Mouse (Mus musculus) T-helper 17 cell (primary cell): ENCODE measurements around the gene Blzf1.

ENCODE experiments used
- in situ Hi-C, 2 experiments: fragments of 300-600 bp; cut with MboI, MseI; formaldehyde crosslinking; loops; 1 replicate in 1 of 2; 2 replicates in 1 of 2; pipeline ENCODE4 v1.15.1; 2025; ENCODE audit warnings: high pct_unique_total_duplicates in 2 of 2

Gene Blzf1

DNA sequence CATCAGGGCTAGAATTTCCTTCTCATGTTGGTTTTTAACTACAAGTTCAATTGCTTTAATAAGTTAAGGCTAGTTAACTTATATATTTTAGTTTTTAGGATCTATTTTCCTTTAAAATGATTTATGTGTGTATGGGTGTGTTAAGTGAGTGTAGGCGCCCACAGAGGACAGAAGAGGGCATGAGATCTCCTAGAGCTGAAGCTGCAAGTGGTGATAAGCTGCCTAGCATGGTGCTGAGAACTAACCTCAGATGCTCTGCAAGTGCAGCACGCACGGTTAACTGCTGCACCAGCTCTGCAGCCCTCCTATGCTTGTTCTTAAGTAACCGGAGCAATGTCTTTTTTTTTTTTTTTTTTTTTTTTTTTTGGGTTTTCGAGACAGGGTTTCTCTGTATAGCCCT, 10.8 kb downstream of the Blzf1 start:
- in situ Hi-C loops, result no loop called here

DNA sequence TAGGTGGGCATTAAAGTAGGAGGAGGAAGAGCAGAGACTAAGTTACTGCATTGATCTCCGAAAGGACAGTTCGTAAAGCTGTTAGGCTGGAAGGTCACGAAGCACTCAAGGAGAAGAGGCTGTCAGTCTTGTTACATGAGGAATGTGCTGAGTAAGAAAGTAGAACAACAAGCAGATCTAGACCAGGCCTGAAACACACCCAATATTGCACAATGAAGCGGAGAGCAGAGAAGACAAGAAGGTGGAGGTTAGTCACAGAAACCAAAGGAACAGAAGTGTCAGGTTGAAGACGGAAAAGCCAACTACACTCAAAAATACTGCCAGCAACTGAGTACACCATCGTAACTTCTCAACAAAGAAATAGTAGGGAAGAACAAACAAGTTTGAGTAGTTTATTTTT, 13.2 kb downstream of the Blzf1 start:
- in situ Hi-C loops, result no loop called here

GRCm38 (mm10) chr1:164292040-164292439, 15.2 kb downstream of the Blzf1 start:
- in situ Hi-C loops, result no loop called here

DNA sequence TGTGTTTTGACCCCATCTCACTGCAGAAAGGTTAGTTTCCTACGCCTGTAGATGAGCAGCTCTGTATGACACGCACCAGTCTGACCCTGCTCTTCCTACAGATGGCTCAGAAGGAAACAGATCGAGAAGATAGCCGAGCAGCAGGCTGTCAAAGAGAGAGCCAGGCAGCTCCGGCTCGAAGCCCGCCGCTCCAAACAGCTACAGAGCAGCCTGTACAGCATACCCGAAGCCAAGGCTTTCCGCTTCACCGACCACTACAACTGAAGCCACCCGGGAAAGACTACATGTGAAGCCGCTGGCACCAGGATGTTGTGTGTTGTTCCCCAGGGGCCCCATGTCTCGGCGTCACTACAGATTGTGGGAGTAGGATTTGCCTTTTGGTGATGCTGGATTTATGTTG, 19.9 kb downstream of the Blzf1 start:
- in situ Hi-C loops, result no loop called here

- in situ Hi-C loops, result no loop called here
These were observed 23.3 kb downstream of the Blzf1 start for GRCm38 (mm10) chr1:164284007-164284406.

- in situ Hi-C loops, result no loop called here
These were observed 28.0 kb downstream of the Blzf1 start for GRCm38 (mm10) chr1:164279332-164279731.

- in situ Hi-C loops, result no loop called here
These were observed 30.7 kb downstream of the Blzf1 start for GRCm38 (mm10) chr1:164276552-164276951.

- in situ Hi-C loops, result no loop called here
These were observed 31.8 kb downstream of the Blzf1 start, which contains the start of gene Ccdc181 for GRCm38 (mm10) chr1:164275455-164275954. Gene Ccdc181, plus strand, starts transcription at chr1:164275585.

DNA sequence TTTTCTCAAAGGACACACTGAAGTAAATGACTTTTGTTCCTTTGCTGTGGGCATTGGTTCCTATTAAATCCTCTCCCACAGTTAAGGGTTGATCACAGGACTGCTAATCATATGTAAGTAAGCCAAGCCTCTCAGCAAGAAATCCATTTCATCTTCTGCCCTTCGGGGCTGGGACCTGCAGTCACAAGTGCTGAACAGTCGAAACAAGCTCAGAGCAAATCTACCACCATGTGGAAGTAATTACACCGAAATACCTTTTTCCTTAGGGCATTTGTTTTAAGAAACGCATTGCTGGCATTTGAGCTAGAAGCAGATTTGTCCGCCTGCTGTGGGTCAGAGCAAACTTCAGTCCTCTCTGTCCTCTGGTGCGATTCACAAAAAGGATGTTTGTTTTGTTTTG, 33.6 kb downstream of the Blzf1 start:
- in situ Hi-C loops, result loop anchor here in 1 of 2 experiments (25.0 kb wide), 1 partner anchor 1564 kb away; no protein-coding TSS in a partner anchor

- in situ Hi-C loops, result loop anchor here in 1 of 2 experiments (25.0 kb wide), 1 partner anchor 1566 kb away; no protein-coding TSS in a partner anchor
These were observed 36.3 kb downstream of the Blzf1 start for GRCm38 (mm10) chr1:164270941-164271340.

GRCm38 (mm10) chr1:164261553-164261952, 45.7 kb downstream of the Blzf1 start:
- in situ Hi-C loops, result loop anchor here in 1 of 2 experiments (25.0 kb wide), 1 partner anchor 1576 kb away; no protein-coding TSS in a partner anchor

DNA sequence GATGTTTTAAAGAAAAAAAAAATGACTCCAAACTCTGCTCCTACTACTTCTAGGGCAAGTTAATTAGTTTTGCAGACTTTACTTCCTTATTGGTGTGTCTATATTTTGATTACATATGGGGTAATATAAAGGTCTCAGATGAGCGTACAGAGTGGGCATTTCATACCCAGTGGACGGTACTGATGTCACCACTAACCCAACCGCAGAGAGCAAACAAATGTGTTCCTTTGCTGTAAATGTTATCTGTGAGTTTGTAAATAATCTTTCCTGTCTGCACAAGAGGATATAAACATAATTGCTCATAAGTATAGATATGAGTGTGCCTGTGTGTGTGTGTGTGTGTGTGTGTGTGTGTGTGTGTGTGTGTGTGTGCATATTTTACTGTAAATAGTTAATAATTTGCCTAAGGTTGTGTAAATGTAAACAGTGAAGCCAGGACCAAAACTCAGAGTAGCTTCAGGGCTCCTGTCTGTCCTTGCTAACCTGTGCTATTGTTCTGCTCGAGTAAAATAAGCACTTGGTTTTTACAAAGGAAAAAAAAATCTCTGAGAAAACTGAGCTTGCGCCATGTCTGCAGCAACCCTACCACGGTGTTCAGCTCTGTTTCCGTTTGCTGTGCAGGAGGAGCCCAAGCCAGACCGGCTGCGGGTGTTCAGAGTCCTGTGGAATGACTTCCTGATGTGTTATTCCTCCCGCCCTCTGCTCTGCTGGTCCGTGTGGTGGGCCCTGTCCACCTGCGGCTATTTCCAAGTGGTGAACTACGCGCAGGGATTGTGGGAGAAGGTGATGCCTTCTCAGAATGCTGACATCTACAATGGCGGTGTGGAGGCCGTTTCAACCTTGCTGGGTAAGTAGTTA, 46.9 kb downstream of the Blzf1 start:
- in situ Hi-C loops, result loop anchor here in 1 of 2 experiments (25.0 kb wide), 1 partner anchor 1577 kb away; no protein-coding TSS in a partner anchor

DNA sequence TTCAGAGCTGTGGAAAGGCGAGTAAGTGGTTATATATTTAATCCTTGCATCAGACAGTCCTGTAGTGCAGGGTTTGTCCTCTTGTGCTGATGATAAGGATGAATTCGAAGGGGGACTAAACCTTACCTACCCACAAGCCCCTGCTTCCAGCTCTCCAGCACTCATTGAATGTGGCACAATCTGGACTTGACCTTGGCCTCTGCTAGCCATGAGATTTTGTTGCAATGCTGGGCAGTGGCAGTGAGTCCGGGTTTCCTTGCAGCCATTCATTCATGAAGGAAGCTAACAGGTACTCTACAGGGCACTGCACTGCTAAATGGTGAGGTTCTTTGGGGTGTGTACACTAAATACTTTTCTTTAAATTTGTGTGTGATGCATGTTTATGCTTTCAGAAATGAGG, 52.5 kb downstream of the Blzf1 start:
- in situ Hi-C loops, result loop anchor here in 1 of 2 experiments (25.0 kb wide), 1 partner anchor 1582 kb away; no protein-coding TSS in a partner anchor

GRCm38 (mm10) chr1:164252551-164252950, 54.7 kb downstream of the Blzf1 start:
- in situ Hi-C loops, result loop anchor here in 1 of 2 experiments (25.0 kb wide), 1 partner anchor 1585 kb away; no protein-coding TSS in a partner anchor

DNA sequence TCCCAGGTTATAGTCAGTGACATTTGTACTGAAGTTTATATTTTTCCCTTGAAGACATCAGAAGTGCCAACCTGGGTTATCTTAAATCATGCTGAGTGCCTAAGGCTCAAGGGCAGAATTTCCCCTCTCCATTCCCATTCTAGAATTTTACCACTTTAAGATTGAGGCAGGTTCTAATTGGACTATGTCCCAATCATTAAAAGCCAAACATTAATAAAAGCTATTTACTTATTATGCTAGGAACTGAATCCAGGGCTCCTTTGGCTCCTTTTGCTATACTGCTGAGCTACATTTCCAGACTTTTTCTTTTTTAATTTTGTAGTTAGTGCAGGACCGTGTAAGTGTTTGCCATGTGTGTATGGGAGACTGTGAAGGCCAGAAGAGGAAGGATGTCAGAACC, 55.9 kb downstream of the Blzf1 start:
- in situ Hi-C loops, result loop anchor here in 1 of 2 experiments (25.0 kb wide), 1 partner anchor 1586 kb away; no protein-coding TSS in a partner anchor

DNA sequence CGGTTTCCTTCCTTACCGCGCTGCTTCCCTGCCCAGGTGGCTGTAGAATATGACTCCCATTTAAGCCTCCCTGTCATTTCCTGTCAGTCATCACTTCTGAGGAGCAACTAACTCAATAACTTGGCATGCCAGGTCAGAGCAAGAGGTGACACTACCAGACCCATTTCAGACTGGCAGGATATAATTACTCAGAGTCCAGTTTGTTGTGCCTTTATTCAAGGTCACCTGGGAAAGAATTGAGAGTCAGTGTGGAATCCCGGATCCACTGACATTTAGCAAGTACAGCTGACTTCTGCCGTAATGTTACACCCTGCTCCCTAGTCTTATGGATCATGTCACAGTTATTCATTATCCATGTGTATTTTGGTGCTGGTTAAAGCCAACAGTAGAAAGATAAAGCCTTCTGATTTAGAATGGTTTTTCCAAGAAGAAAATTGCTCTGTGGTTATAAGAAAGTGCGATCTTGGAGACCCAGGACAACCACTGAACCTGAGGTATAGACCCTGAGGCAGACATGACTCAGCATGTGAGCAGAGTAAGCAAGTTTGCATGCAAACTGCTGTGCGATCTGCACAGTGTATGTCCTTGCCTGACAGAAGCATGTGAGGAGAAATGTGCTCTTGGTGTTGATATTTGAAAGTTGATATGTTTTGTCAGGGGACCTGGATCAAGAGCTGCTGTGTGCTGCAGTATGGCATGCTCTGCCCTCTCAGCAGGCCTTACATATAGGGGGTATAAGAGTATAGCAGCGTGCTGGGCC, 56.7 kb downstream of the Blzf1 start:
- in situ Hi-C loops, result loop anchor here in 1 of 2 experiments (25.0 kb wide), 1 partner anchor 1587 kb away; no protein-coding TSS in a partner anchor

DNA sequence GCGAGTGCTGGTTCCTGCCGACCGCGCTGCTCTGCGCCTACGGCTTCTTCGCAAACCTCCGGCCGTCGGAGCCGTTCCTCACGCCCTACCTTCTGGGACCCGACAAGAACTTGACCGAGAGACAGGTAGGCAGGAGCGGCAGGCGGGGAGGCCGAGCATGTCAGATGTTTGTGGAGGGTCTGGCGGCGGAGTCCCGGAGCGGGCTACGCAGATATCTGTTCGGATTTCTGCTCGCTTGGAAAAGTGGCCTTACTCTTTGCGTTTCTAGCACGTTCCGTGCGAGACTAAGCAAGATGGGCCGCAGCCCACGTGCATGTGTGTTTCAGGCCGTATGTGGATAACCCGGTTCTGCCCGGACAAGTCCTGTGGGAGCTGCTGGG, 58.0 kb downstream of the Blzf1 start:
- in situ Hi-C loops, result no loop called here

GRCm38 (mm10) chr1:164248465-164249331, 58.6 kb downstream of the Blzf1 start, which contains the start of gene Slc19a2:
Gene Slc19a2, plus strand, starts transcription at chr1:164249046.
- in situ Hi-C loops, result no loop called here

DNA sequence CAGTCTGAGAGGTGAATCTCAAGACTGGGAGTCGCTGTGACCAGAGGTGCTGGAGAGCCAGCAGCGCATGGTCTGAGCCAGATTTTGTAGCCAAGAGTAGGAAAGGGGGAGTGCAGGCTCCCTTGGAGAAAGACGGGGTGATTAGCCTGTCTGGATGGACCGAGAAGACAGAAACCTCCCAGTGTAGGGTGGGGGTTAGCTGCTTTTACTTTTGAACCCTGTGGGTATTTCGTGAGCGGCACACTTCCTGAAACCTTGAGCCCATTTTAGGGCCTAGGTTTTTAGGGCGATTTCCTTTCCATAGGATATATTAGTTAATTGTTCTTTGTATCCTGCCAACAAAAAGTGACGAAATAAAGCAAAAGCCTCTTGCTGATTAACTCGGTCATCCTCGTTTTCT, 59.3 kb downstream of the Blzf1 start:
- in situ Hi-C loops, result no loop called here

- in situ Hi-C loops, result no loop called here
These were observed 59.8 kb downstream of the Blzf1 start for GRCm38 (mm10) chr1:164247442-164247841.

DNA sequence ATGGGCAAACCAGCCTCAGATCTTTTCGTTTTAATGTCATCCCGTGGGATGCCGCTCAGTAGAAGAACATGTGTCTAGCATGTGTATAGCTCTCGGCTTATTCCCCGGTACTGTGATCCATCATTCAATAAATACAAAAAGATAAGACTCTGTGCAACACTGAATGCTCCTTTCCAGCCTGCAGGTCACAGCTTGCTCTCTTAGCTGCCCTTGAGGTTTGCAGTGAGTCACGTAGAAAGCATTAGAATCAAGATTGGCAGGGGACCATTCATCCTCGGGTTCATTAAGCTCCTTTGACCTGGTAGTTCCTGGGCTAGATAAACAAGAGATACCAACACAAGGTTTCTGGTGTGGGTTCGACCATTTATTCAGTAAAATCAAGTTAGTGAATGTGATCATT, 64.5 kb downstream of the Blzf1 start:
- in situ Hi-C loops, result no loop called here
